Mouse (Mus musculus) brain, embryonic 14.5 days (tissue): ENCODE measurements at regions not wholly inside any gene's neighbourhood (a gene's known extent, or its start where the extent isn't known, plus 50 kb on each side); places are given as distances from the start of the nearest gene placed in this dataset.

Experiments
- CTCF ChIP-seq: fragments of 200-500 bp; IDR thresholded peaks from 2 replicates; pipeline ENCODE4 v1.5.1; 2012; ENCODE audit warnings: inconsistent platforms, mild to moderate bottlenecking, moderate library complexity, borderline replicate concordance; ENCODE audit not compliant: insufficient read depth, insufficient read length; ENCODE audit errors: extremely low read depth
- POLR2A ChIP-seq: fragments of 200-500 bp; IDR thresholded peaks from 2 replicates; pipeline ENCODE4 v1.6.1; 2012; ENCODE audit warnings: mild to moderate bottlenecking, inconsistent platforms, borderline replicate concordance; ENCODE audit not compliant: poor library complexity, insufficient read depth, insufficient read length, severe bottlenecking; ENCODE audit errors: extremely low read depth

DNA sequence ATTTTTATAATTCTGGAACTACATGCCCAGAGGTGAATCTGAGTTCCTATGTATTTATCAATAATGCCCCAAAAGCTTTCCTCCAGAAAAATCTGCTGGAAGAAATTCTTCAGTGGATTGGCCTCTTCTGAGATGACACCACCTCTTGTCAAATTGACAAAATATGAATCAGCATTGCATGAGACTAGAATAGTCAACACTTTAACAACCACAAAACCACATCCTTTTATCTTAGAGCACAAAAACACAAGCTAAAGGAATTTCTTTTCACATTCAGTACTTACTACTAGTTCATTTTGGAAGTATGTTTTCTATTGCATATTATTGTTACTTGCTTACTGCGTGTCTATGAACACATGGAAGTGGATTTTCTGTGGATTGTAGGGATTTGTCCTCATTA, 1377.9 kb upstream of the Sel1l start:
- no peak for TF ChIP-seq POLR2A
- TF ChIP-seq CTCF: no peak
